Mouse (Mus musculus): ENCODE results near the gene Vsx2. TPM values are rescaled to one million over a fixed set of nuclear protein-coding genes. Genes with fewer than 3 reads are reported as not detected.

Vsx2 gene
- polyA plus RNA-seq, 1 experiment: 0.02 TPM

DNA sequence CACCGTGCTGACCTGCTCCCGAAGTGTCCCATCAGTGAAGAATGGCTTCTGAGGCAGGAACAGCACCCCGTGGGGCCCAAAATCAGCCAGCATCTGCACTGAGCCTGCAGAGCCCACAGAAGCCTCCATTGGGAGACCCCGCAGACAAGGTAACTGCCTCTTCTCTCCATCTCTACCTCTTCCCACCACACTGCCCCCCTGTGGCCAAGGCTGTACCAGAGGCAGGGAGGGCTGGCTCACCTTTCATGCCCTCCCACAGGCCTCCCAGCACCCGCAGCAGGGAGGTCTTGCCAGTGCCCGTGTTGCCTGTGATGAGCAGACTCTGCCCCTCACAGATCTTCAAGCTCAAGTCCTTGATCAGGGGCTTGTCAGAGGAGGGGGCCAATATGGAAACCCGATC, 36.3 kb downstream of the Vsx2 start:
- no peak overlapping the region for H3K27ac ChIP-seq (ENCODE audit: control insufficient read depth, insufficient read depth, low read depth, low read length)
- H3K4me1 ChIP-seq (ENCODE audit: control insufficient read depth, insufficient read depth, low read length): no peaks in the 10 kb centered on the region
- no peaks in the 10 kb centered on the region for H3K36me3 ChIP-seq (ENCODE audit: control insufficient read depth, insufficient read depth, low read length)
- no peaks in the 10 kb centered on the region for H3K27me3 ChIP-seq (ENCODE audit: control insufficient read depth, insufficient read depth, low read length)
- TF ChIP-seq POLR2A (IDR thresholded peaks at IDR 0.05; ENCODE audit: control insufficient read depth, low read depth, low read length): no peak
- TF ChIP-seq CTCF (IDR thresholded peaks at IDR 0.05; ENCODE audit: control insufficient read depth, insufficient read depth, insufficient replicate concordance, low read depth, low read length): peak; percentile 38; the same call in 1 of the 2 replicates
- H3K4me3 ChIP-seq (ENCODE audit: control insufficient read depth, low read depth, low read length): no peak overlapping the region

- no peak overlapping the region for H3K4me3 ChIP-seq (ENCODE audit: control insufficient read depth, low read depth, low read length)
- TF ChIP-seq POLR2A (IDR thresholded peaks at IDR 0.05; ENCODE audit: control insufficient read depth, low read depth, low read length) (no peak), CTCF (IDR thresholded peaks at IDR 0.05; ENCODE audit: control insufficient read depth, insufficient read depth, insufficient replicate concordance, low read depth, low read length) (no peak)
- H3K4me1 ChIP-seq (ENCODE audit: control insufficient read depth, insufficient read depth, low read length): peaks cover 11% of the 10 kb centered on the region
- H3K36me3 ChIP-seq (ENCODE audit: control insufficient read depth, insufficient read depth, low read length): no peaks in the 10 kb centered on the region
- H3K27me3 ChIP-seq (ENCODE audit: control insufficient read depth, insufficient read depth, low read length): no peaks in the 10 kb centered on the region
- H3K27ac ChIP-seq (ENCODE audit: control insufficient read depth, insufficient read depth, low read depth, low read length): no peak overlapping the region
These were observed 42.2 kb downstream of the Vsx2 start for GRCm38 (mm10) chr12:84611718-84612117.

DNA sequence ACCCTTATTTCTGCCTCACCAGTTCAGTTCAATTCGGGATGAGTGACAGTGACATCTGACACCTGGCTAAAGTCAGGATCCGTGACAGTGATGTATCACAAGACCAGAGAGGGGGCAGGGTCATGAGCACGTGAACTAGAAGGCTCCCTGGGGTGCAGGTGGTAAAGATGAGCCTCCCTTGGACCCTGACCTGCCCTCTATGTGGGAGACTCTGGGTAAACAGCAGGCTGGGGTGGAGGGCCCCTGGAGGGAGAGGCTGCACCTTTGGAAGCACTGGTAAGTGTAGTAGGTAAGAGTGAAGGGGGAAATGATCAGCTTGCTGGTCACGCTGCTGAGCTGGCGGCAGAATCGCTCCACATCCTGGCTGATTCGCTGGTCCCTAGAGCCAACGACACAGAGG, 43.0 kb downstream of the Vsx2 start:
- Histone ChIP-seq H3K27me3 (ENCODE audit: control insufficient read depth, insufficient read depth, low read length) (no peaks in the 10 kb centered on the region), H3K4me1 (ENCODE audit: control insufficient read depth, insufficient read depth, low read length) (peaks cover 14% of the 10 kb centered on the region), H3K36me3 (ENCODE audit: control insufficient read depth, insufficient read depth, low read length) (no peaks in the 10 kb centered on the region), H3K27ac (ENCODE audit: control insufficient read depth, insufficient read depth, low read depth, low read length) (no peak overlapping the region), H3K4me3 (ENCODE audit: control insufficient read depth, low read depth, low read length) (no peak overlapping the region)
- TF ChIP-seq POLR2A (IDR thresholded peaks at IDR 0.05; ENCODE audit: control insufficient read depth, low read depth, low read length): no peak
- no peak for TF ChIP-seq CTCF (IDR thresholded peaks at IDR 0.05; ENCODE audit: control insufficient read depth, insufficient read depth, insufficient replicate concordance, low read depth, low read length)

GRCm38 (mm10) chr12:84614001-84614400, 44.4 kb downstream of the Vsx2 start:
- peaks cover 16% of the 10 kb centered on the region for H3K4me1 ChIP-seq (ENCODE audit: control insufficient read depth, insufficient read depth, low read length)
- peak overlapping the region; percentile 49 for H3K4me3 ChIP-seq (ENCODE audit: control insufficient read depth, low read depth, low read length)
- H3K27me3 ChIP-seq (ENCODE audit: control insufficient read depth, insufficient read depth, low read length): no peaks in the 10 kb centered on the region
- H3K27ac ChIP-seq (ENCODE audit: control insufficient read depth, insufficient read depth, low read depth, low read length): no peak overlapping the region
- TF ChIP-seq CTCF (IDR thresholded peaks at IDR 0.05; ENCODE audit: control insufficient read depth, insufficient read depth, insufficient replicate concordance, low read depth, low read length): no peak
- TF ChIP-seq POLR2A (IDR thresholded peaks at IDR 0.05; ENCODE audit: control insufficient read depth, low read depth, low read length): no peak
- no peaks in the 10 kb centered on the region for H3K36me3 ChIP-seq (ENCODE audit: control insufficient read depth, insufficient read depth, low read length)

DNA sequence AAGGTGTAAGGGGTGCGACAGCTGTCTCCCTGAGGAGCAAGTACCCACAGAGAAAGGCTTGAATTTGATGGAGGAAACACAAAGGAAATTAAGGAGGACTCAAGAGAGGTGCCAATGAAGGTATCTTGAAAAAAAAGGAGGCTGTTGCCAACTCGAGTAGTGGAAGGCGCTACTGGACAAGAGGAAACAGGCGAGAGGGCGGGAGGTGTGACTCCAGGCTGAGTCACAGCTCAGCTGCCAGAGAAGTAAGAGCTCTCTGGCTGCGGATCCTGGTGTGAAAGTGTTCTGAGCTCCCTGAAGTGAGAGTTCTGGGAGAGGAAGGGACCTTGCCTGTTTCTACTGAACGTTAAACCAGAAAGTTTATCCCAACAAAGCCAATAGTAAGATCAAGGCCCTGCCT, 45.0 kb downstream of the Vsx2 start:
- H3K36me3 ChIP-seq (ENCODE audit: control insufficient read depth, insufficient read depth, low read length): no peaks in the 10 kb centered on the region
- TF ChIP-seq POLR2A (IDR thresholded peaks at IDR 0.05; ENCODE audit: control insufficient read depth, low read depth, low read length) (no peak), CTCF (IDR thresholded peaks at IDR 0.05; ENCODE audit: control insufficient read depth, insufficient read depth, insufficient replicate concordance, low read depth, low read length) (no peak)

GRCm38 (mm10) chr12:84616977-84617630, 47.5 kb downstream of the Vsx2 start, which contains the start of gene Abcd4:
Gene Abcd4 (minus strand): TSS chr12:84617413.
- H3K4me3 ChIP-seq (ENCODE audit: control insufficient read depth, low read depth, low read length): peak within 1 kb of the TSS; percentile 82
- peak within 1 kb of the TSS; percentile 9 for H3K27ac ChIP-seq (ENCODE audit: control insufficient read depth, insufficient read depth, low read depth, low read length)
- TF ChIP-seq CTCF (IDR thresholded peaks at IDR 0.05; ENCODE audit: control insufficient read depth, insufficient read depth, insufficient replicate concordance, low read depth, low read length): peak; percentile 11; the same call in 1 of the 2 replicates
- TF ChIP-seq POLR2A (IDR thresholded peaks at IDR 0.05; ENCODE audit: control insufficient read depth, low read depth, low read length): peak; percentile 50

More for the DNA sequence above, 45.0 kb downstream of the Vsx2 start:
- Histone ChIP-seq H3K4me3 (ENCODE audit: control insufficient read depth, low read depth, low read length) (no peak overlapping the region), H3K27me3 (ENCODE audit: control insufficient read depth, insufficient read depth, low read length) (no peaks in the 10 kb centered on the region), H3K27ac (ENCODE audit: control insufficient read depth, insufficient read depth, low read depth, low read length) (no peak overlapping the region), H3K4me1 (ENCODE audit: control insufficient read depth, insufficient read depth, low read length) (peaks cover 16% of the 10 kb centered on the region)

GRCm38 (mm10) chr12:84617663-84618062, 48.1 kb downstream of the Vsx2 start:
- Histone ChIP-seq H3K36me3 (ENCODE audit: control insufficient read depth, insufficient read depth, low read length) (no peaks in the 10 kb centered on the region), H3K27ac (ENCODE audit: control insufficient read depth, insufficient read depth, low read depth, low read length) (peak overlapping the region; percentile 7; the same call in 1 of the 2 replicates), H3K4me1 (ENCODE audit: control insufficient read depth, insufficient read depth, low read length) (peaks cover 13% of the 10 kb centered on the region), H3K27me3 (ENCODE audit: control insufficient read depth, insufficient read depth, low read length) (no peaks in the 10 kb centered on the region), H3K4me3 (ENCODE audit: control insufficient read depth, low read depth, low read length) (peak overlapping the region; percentile 82)
- TF ChIP-seq POLR2A (IDR thresholded peaks at IDR 0.05; ENCODE audit: control insufficient read depth, low read depth, low read length) (no peak), CTCF (IDR thresholded peaks at IDR 0.05; ENCODE audit: control insufficient read depth, insufficient read depth, insufficient replicate concordance, low read depth, low read length) (no peak)

More at GRCm38 (mm10) chr12:84616977-84617630, 47.5 kb downstream of the Vsx2 start, which contains the start of gene Abcd4:
- Histone ChIP-seq H3K36me3 (ENCODE audit: control insufficient read depth, insufficient read depth, low read length) (no peaks in the 10 kb centered on the region), H3K4me1 (ENCODE audit: control insufficient read depth, insufficient read depth, low read length) (peaks cover 16% of the 10 kb centered on the region), H3K27me3 (ENCODE audit: control insufficient read depth, insufficient read depth, low read length) (no peaks in the 10 kb centered on the region)
